Mouse (Mus musculus): Measurements from ENCODE around the gene Simc1.

DNA sequence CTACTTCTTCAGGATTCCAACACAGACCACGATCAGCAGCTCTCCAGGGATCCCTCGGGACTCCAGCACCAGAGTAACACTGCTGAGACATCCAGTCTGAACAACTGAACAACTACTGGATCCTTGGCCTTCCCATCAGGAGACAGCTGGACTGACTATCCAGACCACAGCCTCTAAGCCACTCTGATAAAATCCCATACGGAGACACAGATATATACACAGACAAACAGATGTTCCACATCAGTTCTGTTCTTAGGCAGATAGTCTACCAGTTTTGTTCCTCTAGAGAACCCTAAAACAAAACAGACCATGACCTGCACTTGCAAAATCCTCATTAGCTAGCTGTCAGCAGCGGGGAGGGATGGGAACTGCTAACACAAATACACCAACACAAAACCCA is 44.3 kb upstream of the Simc1 start:
- TF ChIP-seq CTCF (IDR thresholded peaks at IDR 0.05; ENCODE audit: low read depth, low read length) (no peak), POLR2A (IDR thresholded peaks at IDR 0.05; ENCODE audit: extremely low read depth, insufficient read depth, low read length) (no peak)
